Mouse (Mus musculus): Measurements from ENCODE around the gene Cadps.

Cadps gene

DNA sequence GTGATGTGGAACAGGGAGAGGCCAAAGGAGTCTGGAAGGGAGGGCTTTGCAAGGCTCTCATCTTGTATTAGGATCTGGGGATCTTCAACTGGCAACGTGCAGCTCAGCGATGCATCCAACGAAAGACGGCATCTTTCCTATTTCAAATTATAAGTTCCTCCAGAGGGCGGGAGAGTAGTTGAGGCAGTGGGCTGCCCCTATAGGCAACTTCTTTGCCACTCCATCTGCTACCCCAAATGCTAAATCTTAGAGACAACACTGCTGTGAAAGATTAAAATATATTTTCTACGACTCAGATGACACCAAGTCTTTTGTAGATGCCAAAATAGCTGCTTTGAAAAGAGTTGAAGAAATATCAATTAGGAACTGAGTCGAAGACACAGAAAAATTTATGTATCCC lies 315.9 kb downstream of the Cadps start:
- DNase-seq (ENCODE audit: low spot score in 2 of 2): no peak

DNA sequence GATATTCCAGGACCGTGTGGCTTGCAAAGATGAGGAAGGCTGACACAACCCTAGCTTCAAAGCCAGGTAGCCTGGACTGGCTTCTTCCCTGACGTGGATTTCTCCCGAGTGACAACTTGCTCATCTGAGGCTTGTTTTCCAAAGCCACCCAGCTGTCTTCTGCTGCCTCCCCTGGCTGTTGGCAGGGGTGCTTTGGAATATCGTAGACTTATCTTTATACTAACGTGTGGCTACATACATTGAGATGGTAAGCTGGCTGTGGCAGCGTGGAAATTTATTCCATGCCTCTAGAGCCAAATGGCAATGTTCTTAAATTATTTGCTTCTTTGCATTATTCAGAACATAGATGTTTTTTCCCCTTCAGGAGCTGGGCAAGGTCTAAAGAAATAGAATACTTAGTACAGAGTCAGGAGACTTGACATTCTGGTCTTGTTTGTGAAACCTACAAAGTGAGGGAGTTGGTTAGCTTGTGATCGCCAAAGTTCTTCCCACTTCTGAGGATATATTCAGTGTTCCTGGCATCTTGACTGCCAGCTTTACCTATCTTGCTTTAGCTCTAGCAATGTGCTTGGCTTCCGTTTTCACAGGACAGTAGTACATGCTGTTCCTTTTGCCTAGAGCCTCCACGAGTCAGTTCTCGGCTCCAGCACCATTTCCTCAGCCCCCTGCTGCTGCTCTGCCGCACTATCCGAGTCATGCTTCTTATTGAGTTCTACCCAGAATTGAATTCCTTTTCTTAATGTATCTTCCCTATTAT lies 318.5 kb downstream of the Cadps start:
- no peak for DNase-seq (ENCODE audit: low spot score in 2 of 2)

DNA sequence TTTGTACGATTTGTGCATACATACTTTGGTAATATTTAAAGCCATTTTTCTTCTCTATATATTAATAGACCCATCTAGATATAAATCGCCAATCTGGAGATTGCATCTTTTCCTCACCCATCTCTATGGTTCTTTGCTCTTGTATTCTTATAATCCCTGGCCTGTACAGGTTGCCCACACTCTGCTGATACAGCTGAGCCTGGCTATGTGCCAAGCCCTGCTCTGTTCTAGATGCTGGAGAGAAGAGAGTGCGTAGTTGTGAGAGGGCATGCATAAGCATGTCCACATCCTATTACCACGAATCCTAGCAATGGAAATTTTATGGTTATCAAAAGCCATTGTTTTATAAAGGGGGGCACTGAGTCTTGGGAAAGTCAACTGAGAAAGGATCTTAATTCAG lies 360.7 kb downstream of the Cadps start:
- DNase-seq (ENCODE audit: low spot score in 2 of 2): no peak

DNA sequence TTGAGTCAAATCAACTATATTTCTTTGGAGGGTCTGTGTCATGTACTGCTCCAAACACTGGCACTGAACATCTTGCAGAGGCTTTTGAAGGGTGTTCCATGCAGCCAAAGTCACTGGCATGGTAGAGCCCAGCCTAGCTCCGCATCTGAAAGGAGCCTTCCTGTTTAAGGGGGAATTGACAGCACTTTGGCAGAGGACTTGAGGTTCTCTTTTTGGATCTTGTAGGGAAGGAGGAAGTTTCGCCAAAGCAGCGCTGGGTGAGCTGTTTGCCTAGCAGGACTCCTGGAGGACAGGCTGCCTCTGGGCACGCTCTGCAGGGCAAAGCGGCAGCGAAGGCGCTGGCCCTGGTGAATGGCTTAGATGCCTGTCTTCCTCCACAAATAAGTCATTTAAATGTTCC lies 363.2 kb downstream of the Cadps start:
- no peak for DNase-seq (ENCODE audit: low spot score in 2 of 2)

DNA sequence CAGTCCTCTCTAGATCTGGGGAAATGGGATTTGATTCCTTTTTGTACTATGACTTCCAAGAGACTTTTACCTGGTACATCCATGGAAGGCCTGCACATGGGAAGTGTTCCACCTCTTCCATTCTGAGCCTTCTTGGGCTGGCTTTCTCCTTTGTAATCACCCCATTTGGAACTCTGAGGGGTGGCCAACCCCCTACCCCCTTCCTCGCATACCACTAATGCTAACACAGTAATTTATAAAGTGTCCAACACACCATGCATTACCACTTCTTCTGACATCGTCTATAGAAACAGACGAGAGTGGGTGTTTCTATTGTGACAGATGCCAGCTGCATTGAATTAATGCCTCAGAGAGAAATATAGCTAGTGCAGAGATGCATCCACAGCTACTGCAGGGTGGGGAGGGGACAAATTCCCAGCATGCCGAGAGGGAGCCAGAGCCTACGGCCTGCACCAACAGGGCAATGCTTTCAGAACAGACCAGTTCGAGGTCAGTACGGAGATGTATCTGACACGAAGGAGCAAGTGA lies 367.8 kb downstream of the Cadps start:
- no peak for DNase-seq (ENCODE audit: low spot score in 2 of 2)

DNA sequence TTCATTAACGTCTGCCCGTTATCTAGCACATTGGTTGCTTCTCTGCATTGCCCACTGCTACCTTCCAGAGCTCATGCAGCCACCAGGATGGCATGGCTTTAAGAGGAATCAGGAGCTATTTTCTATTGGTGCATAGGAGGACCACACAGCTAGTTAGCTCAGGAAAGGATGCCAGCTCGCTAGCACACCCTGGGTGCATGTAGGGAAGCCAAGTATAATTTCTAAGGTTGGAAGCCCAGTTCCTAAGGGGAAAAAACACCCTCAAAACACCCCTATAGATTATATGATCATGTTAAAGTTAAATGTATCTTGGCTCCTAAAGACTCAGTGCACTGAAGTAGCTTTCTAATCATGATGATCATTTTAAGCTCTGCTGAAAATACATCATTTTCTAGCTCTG lies 372.1 kb downstream of the Cadps start:
- no peak for DNase-seq (ENCODE audit: low spot score in 2 of 2)

DNA sequence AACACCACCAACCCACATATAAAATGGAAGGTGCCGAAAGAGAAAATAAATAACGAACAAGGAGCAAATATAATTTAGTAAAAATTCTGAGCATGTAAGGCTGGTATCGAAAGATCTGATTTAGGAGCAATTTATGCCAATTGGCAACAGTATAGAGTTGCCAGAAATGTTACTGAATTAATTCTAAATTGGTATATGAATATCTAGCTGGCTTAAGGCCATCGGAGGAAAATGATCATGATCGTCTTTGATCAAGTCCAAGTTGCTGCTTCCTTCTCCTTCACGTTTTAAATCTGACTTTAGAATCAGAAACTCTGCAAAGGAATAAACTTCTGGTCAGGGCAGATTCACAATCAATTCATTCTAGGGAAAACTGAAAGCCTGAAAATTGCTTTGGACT lies 374.0 kb downstream of the Cadps start:
- no peak for DNase-seq (ENCODE audit: low spot score in 2 of 2)

DNA sequence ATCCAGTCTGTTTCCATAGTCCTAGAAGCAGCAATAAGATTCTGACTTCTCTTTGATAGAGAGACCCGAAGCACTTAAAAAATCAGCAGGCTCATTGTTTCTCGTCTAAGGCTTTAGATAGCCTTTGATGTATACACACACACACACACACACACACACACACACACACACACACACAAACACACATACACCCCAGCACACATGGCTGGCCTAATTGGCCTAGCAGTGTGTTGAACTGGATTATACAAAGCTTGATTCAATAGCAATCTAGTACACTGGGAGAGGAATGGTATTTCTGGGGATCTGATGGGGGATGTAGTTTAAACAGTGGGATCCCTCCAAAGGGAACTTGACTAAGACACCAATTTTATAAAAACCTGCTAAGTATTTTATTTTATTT lies 381.9 kb downstream of the Cadps start:
- no peak for DNase-seq (ENCODE audit: low spot score in 2 of 2)

DNA sequence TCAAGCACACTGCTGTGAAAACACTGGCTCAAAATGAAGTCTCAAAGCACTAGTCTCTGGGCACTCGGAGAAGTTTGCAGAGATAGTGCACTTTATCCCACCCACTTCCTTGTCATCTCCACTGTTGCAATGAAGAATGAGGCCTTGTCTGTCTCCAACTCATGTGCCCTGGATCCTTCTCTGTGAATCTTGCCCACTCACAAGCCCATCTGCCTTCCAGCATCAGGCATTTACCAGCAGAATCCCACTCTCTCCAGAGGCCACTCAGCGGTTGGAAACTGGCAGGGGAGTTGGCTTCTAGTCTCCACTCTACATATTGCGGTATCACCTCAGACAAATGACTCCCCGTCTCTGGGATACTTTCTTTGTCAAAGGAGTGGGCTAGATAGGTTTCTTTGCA lies 384.9 kb downstream of the Cadps start:
- no peak for DNase-seq (ENCODE audit: low spot score in 2 of 2)

DNA sequence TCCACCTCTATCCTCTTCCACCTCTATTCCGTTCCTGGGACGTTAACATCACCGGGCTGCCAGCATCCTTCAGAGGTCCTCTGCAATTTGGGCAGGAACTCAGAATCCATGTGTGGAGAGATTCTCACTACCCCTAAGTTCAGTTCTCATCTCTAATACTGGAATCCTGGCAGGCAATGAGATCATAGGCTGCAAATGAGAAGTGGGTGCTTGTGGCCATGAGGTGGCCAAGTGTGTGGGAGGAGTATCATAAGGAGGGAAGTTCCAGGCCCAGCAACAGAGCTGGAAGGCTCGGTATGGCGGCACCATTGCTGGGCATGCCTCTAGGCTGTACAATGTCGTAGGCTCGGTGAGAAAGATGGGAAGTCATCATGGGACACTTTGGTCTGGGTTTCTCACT lies 385.5 kb downstream of the Cadps start:
- DNase-seq (ENCODE audit: low spot score in 2 of 2): no peak

DNA sequence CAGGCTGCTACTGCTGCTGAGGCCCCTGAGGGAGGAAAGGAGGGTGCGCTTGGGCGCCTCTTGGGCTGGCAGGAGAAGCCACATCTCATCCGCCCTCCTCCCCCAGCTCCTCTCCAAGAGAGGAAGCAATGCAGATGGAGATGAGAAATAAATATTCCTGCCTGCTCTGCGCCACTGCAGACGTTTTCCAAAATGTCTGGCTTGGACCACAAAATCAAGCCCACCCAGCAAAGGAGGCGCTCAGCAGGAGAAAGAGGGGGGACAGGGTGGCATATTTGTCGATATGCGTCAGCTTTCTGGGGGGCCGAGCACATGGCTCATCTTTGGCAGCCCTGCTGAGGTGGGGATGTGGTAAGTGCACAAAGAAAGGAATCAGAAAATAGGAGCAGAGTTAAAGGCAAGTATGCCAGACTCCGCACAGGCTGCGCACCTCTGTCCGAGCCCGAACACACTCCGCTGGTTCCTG lies 385.9 kb downstream of the Cadps start:
- DNase-seq (ENCODE audit: low spot score in 2 of 2): no peak

DNA sequence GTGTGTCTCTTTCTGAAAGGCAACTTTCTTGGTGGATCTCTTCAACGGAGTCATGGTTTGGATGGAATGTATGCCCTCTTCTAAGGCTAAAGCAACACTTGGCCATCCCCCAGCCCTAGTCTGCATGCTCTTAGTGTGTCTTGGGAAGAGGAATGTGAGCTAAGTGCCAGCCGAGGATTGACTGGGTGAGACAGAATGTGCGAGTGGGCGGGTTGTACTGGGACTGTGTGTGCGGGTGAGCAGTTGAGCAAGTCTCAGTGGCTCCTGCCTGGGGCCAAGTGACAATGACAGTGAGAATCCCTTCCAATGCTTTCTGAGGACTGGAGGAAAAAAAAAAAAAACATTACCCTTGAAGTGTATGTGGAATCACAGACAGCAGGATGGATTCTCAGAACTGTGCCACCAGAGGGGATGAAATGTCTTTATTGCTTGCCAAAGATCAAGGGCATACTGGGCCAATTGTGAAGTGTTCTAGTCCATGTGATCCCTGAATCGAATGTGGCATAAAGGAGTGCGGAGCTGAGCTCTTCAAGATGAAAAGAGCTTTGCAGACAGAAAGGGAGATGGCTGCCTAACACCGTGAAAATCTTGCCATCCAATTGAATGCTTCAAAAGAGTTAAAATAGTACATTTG lies 394.7 kb downstream of the Cadps start:
- no peak for DNase-seq (ENCODE audit: low spot score in 2 of 2)

DNA sequence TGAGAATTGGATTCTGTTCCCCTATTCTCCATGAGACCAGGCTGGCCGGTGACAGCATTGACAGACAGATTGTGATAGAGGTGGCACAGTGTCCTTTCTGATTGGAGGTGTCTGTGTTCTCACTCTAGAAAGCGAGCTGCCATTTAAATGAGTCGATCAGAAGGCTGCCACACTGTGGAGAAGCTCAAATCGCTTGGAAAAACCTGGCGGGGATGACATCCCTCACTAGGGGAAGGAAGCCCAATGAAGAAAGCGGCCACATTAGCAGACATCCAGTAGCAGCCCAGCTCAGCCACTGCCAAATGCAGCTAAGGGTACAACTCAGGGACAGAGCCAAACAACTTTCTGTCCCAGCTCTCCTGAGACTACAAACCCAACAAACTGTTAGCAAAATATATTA lies 397.6 kb downstream of the Cadps start:
- no peak for DNase-seq (ENCODE audit: low spot score in 2 of 2)

DNA sequence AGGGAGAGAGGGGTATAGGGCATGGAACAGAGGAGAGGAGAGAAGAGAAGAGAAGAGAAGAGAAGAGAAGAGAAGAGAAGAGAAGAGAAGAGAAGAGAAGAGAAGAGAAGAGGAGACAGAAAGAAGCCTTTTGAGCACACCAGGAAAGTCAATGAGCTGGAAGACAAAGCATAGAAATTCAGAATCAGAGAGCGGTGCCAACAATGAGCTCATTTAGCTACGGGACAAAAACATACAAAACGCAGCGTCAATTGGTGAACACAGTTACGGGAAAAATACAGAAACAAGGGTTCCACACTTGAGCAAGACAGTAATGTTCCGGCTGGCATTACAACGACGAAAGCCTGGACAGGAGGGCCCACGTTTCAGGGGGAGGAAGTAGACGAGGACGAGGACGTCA lies 412.6 kb downstream of the Cadps start:
- DNase-seq (ENCODE audit: low spot score in 2 of 2): no peak

DNA sequence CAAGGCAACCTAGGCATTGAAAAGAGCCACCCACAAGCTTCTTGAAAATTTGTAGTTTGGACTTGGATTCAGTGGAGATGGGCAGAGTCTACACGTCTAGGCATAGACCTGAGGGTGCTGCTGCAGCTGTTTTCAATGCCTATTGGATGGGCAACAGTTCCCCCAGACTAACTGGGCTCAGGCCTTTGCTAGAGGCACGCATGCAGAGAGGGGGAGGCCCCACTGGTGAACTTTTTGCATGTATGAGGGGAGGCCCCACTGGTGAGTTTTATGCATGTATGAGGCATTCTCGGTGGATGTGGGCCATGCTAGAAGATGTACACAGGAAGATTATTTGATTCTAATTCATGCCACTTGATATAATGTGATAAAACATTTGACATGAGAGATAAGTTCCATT lies 413.1 kb downstream of the Cadps start:
- DNase-seq (ENCODE audit: low spot score in 2 of 2): no peak

DNA sequence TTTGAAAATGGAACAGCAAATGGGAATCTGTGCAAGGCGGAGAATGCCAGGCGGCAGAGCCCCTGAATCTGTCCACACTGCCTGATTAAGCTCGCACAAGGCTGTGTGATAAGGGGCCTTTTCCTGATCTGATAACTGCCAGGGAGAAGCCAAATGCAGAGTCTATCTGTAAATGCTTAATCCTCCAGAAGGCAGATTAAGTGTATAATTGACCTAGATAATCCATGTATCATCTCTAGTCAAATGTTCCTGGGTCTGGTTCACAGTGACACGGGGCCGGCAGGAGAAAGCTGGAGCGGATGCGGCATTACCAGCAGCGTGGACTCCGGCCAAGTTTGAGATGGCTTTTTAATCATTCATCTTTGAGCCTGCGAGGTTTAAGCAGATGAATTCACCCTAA lies 416.3 kb downstream of the Cadps start:
- DNase-seq (ENCODE audit: low spot score in 2 of 2): no peak

DNA sequence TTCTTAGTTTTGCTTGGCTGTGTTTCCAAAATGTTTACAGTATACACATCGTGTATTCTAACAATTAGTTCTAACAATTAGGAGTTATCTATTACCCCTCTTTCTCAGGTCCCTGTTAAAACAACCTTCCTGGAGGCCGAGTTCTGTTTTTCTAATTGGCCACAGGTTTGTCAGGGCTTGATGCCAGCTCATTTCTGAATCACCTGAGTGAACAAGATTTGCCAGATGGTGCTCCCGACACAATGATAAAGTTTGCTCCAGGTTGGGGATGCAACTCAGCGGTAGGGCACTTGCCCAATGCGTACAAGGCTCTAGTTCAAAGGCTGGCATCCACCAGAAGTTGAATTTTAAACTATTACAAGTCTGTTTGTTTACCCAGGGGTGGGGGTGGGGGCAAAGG lies 417.7 kb downstream of the Cadps start:
- no peak for DNase-seq (ENCODE audit: low spot score in 2 of 2)

DNA sequence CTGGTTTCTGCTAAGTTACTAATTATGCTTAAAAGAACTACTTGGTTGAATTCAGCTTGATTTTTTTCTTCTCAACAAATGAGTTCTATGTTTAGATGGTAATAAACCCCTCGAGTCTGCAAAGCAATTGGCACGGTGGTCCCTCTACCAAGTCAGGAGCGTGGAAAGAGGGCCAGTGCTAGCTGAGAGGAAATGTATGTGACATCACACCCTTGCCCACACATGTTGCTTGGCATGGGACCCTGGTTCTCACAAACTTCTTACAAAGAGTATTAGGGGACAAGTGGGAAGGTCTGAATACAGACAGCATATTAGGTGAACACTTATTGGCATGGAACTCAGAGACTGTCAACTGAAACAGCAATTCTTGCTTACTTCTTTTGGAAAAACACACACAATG lies 418.2 kb downstream of the Cadps start:
- DNase-seq (ENCODE audit: low spot score in 2 of 2): no peak

DNA sequence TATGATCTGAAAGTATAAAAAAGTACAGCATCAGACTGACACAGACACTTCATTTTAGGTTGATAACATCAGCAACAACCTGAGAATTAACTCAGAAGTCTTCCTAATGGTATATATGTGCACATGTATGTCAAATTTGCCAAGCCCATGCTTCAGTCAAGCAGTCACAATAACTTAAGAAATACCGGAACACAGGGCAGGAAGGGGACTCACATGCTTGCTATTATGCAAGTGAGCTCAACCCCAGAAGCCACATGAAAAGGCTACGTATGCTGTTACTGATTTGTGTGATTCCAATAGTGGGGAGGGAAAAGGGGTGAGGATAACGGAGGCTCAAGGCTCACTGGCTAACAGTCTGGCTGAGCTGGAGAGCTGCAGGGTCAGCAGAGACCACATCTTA lies 418.8 kb downstream of the Cadps start:
- DNase-seq (ENCODE audit: low spot score in 2 of 2): no peak

DNA sequence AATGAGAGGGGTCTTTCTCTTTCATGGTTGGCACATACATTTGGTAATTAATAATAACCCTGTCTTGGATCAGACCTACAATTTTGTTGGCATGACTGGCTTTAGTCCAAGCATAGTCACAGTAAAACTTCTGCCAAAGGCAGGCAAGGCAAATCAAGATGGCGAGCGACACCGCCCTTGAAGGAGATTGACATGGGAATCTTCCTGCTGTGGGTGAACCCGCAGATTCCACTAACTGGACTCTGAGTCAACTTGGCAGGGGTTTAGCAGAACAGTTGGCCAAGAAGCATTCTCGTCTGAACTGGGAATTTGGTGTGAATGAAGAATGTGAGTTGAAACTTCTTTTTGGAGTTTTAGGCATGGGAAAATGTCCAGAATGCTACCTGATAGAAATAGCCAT lies 422.8 kb downstream of the Cadps start:
- no peak for DNase-seq (ENCODE audit: low spot score in 2 of 2)

DNA sequence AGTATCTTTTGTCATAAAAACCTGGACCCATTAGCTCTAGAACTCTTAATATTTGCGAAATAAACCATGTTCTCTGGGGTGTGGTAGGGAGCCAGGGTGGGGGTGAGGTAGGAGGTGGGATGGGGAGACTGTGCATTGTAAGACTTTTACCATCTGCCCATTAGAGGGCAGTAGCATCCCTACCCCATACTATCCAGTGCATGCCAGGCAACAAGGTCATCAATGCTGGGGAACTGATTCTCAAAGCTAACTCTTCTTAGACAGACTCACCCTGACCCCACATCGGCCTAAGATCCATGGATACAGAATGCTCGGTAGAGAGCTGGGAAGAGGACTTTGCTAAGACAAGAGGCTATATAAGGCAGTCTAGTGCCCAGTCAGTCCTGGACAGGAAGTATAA lies 425.3 kb downstream of the Cadps start:
- DNase-seq (ENCODE audit: low spot score in 2 of 2): no peak

DNA sequence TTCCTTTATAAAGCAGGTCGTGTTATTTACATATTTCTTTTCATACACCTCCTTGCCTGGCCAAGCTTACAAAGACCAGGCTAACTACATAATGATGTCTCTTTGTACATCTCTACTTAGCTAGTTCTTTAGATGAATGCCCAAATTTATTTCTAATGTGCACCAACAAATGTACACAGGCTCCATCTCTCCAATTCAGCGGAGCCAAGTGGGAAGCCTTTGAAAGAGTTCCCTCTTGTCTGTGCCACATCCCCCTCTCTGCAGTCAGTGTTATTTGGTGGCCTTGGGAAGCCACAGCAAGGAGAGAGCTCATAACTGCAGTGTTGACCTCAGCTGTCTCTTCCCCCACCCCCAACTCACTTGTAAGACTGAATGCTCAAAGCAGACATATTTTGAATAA lies 428.6 kb downstream of the Cadps start:
- no peak for DNase-seq (ENCODE audit: low spot score in 2 of 2)

DNA sequence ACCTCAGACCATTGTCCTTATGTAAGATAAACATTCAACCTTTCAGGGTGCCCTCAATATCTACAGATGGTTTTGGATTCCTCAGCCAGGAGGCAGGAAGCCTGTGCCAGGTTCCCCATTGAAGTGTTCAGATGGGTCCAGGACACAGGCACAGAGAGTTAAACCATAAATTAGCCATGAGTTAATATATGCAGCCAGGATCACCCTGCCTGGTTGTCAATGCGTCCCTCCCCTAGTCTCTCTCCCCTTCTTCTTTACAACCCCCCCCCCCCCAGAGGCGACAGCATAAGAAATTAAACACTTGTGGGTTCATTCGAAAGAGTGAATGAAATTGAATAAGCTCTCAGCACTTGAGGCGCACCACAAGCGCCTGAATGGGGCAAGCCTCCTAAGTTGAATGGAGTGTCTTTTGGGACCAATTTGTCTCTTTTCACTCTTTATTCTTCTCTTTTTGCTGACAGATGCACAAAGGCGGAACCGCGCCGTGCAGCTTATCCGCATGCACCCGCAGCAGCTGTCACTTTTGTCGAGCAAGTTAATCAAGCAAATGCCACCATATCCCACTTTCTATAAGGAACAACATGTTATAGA lies 429.5 kb downstream of the Cadps start:
- no peak for DNase-seq (ENCODE audit: low spot score in 2 of 2)

All from urinary bladder, postnatal 36 days (tissue).